Mouse (Mus musculus) MEL (cell line): Measurements from ENCODE around the gene Mtx2. TPM values are rescaled to one million over a fixed set of nuclear protein-coding genes. Genes with fewer than 3 reads are reported as not detected.

Source experiments
- DNase-seq: peaks from one replicate; pipeline ENCODE4 v3.0.0; 2011; ENCODE audit warnings: low read depth, low spot score
- H3K27ac ChIP-seq: 2 replicates; pipeline ENCODE4 v1.5.1; 2012; ENCODE audit warnings: low read depth, mild to moderate bottlenecking, control low read depth, low read length, moderate library complexity; ENCODE audit not compliant: control insufficient read depth
- H3K27me3 ChIP-seq, 2 experiments: fragments of 150-350 bp in 1 of 2; sonication (generic) in 1 of 2; 2 replicates each; pipeline ENCODE4 v1.6.1; 2012; ENCODE audit warnings: low read length in 2 of 2, mild to moderate bottlenecking in 2 of 2, improper control_type of control experiment in 1 of 2, moderate library complexity in 1 of 2; ENCODE audit not compliant: insufficient read depth in 2 of 2, control insufficient read depth in 1 of 2
- H3K36me3 ChIP-seq, 2 experiments: 2 replicates each; pipeline ENCODE4 v1.6.1; 2012 to 2014; ENCODE audit warnings: low read length in 2 of 2, improper control_type of control experiment in 1 of 2, inconsistent platforms in 1 of 2, mild to moderate bottlenecking in 1 of 2; ENCODE audit not compliant: insufficient read depth in 2 of 2, control insufficient read depth in 1 of 2
- H3K4me1 ChIP-seq, 2 experiments: fragments of 150-350 bp in 1 of 2; sonication (generic) in 1 of 2; 2 replicates each; pipeline ENCODE4 v1.6.1; 2012; ENCODE audit warnings: low read length in 2 of 2, improper control_type of control experiment in 1 of 2, mild to moderate bottlenecking in 1 of 2; ENCODE audit not compliant: insufficient read depth in 2 of 2, control insufficient read depth in 1 of 2
- H3K4me3 ChIP-seq, 2 experiments: fragments of 150-350 bp in 1 of 2; sonication (generic) in 1 of 2; 2 replicates each; pipeline ENCODE4 v1.5.1; 2012; ENCODE audit warnings: low read depth in 2 of 2, low read length in 2 of 2, mild to moderate bottlenecking in 2 of 2, moderate library complexity in 2 of 2, control low read depth in 1 of 2, improper control_type of control experiment in 1 of 2; ENCODE audit not compliant: control insufficient read depth in 1 of 2, insufficient read depth in 1 of 2
- H3K79me2 ChIP-seq: 2 replicates; pipeline ENCODE4 v1.6.1; 2012; ENCODE audit warnings: mild to moderate bottlenecking, low read length, moderate library complexity; ENCODE audit not compliant: control insufficient read depth, poor library complexity, insufficient read depth
- H3K9ac ChIP-seq: 2 replicates; pipeline ENCODE4 v1.6.1; 2012; ENCODE audit warnings: low read depth, mild to moderate bottlenecking, control low read depth, low read length, moderate library complexity; ENCODE audit not compliant: control insufficient read depth, poor library complexity, severe bottlenecking
- H3K9me3 ChIP-seq: fragments of 150-350 bp; sonication (generic); replicated peaks from 2 replicates; pipeline ENCODE4 v1.6.1; 2012; ENCODE audit warnings: mild to moderate bottlenecking, low read length, improper control_type of control experiment, moderate library complexity; ENCODE audit not compliant: insufficient read depth
- CHD1 ChIP-seq: IDR thresholded peaks from 2 replicates; pipeline ENCODE4 v1.6.1; 2012; ENCODE audit warnings: low read depth, mild to moderate bottlenecking, inconsistent platforms, low read length, improper control_type of control experiment
- CTCF ChIP-seq, 3 experiments: IDR thresholded peaks in 2 of 3; conservative IDR thresholded peaks in 1 of 3; 2 replicates each; pipeline ENCODE4 v1.5.1; 2011 to 2012; ENCODE audit warnings: low read length in 3 of 3, low read depth in 2 of 3, mild to moderate bottlenecking in 2 of 3, improper control_type of control experiment in 1 of 3, inconsistent platforms in 1 of 3, mixed read lengths in 1 of 3, moderate library complexity in 1 of 3; ENCODE audit not compliant: control insufficient read depth in 1 of 3, insufficient read depth in 1 of 3, poor library complexity in 1 of 3, severe bottlenecking in 1 of 3
- ELF1 ChIP-seq: IDR thresholded peaks from 2 replicates; pipeline ENCODE4 v1.6.1; 2014; ENCODE audit warnings: low read depth, mild to moderate bottlenecking, inconsistent platforms, low read length, improper control_type of control experiment, moderate library complexity
- JUND ChIP-seq: IDR thresholded peaks from 2 replicates; pipeline ENCODE4 v1.6.1; 2011; ENCODE audit warnings: low read depth, mild to moderate bottlenecking, improper control_type of control experiment, low read length
- MAFK ChIP-seq: IDR thresholded peaks from 2 replicates; pipeline ENCODE4 v1.6.1; 2011; ENCODE audit warnings: low read depth, mild to moderate bottlenecking, low read length, improper control_type of control experiment, borderline replicate concordance
- MAZ ChIP-seq: IDR thresholded peaks from 2 replicates; pipeline ENCODE4 v1.6.1; 2012; ENCODE audit warnings: low read depth, mild to moderate bottlenecking, inconsistent platforms, low read length, improper control_type of control experiment
- MEF2A ChIP-seq: IDR thresholded peaks from 2 replicates; pipeline ENCODE4 v1.6.1; 2014; ENCODE audit warnings: low read depth, mild to moderate bottlenecking, inconsistent platforms, low read length, improper control_type of control experiment; ENCODE audit not compliant: poor library complexity, insufficient replicate concordance, severe bottlenecking; ENCODE audit errors: extremely low read depth
- MXI1 ChIP-seq: IDR thresholded peaks from 2 replicates; pipeline ENCODE4 v1.6.1; 2011; ENCODE audit warnings: mild to moderate bottlenecking, low read depth, low read length, improper control_type of control experiment
- MYB ChIP-seq: IDR thresholded peaks from 2 replicates; pipeline ENCODE4 v1.6.1; 2011; ENCODE audit warnings: mild to moderate bottlenecking, low read depth, low read length, improper control_type of control experiment
- MYC ChIP-seq: IDR thresholded peaks from 2 replicates; pipeline ENCODE4 v1.6.1; 2011; ENCODE audit warnings: low read depth, mild to moderate bottlenecking, low read length, improper control_type of control experiment, moderate library complexity
- NRF1 ChIP-seq: IDR thresholded peaks from 2 replicates; pipeline ENCODE4 v1.6.1; 2014; ENCODE audit warnings: low read depth, mild to moderate bottlenecking, inconsistent platforms, low read length, improper control_type of control experiment, moderate library complexity; ENCODE audit not compliant: poor library complexity, insufficient read depth, severe bottlenecking
- POLR2A ChIP-seq, 2 experiments: IDR thresholded peaks; 2 replicates each; pipeline ENCODE4 v1.6.1; 2011 to 2012; ENCODE audit warnings: low read length in 2 of 2, mild to moderate bottlenecking in 2 of 2, control low read depth in 1 of 2, improper control_type of control experiment in 1 of 2, low read depth in 1 of 2, moderate library complexity in 1 of 2; ENCODE audit not compliant: control insufficient read depth in 1 of 2, insufficient read depth in 1 of 2, poor library complexity in 1 of 2
- POLR2AphosphoS2 ChIP-seq: IDR thresholded peaks from 2 replicates; pipeline ENCODE4 v1.6.1; 2011; ENCODE audit warnings: low read length, improper control_type of control experiment
- RAD21 ChIP-seq: IDR thresholded peaks from 2 replicates; pipeline ENCODE4 v1.6.1; 2011; ENCODE audit warnings: mild to moderate bottlenecking, low read depth, low read length, improper control_type of control experiment
- SMC3 ChIP-seq: IDR thresholded peaks from 2 replicates; pipeline ENCODE4 v1.6.1; 2011; ENCODE audit warnings: low read depth, low read length, improper control_type of control experiment
- TBP ChIP-seq: IDR thresholded peaks from 2 replicates; pipeline ENCODE4 v1.8.0; 2011; ENCODE audit warnings: low read depth, low read length, improper control_type of control experiment
- TCF12 ChIP-seq: IDR thresholded peaks from 2 replicates; pipeline ENCODE4 v1.6.1; 2014; ENCODE audit warnings: low read depth, mild to moderate bottlenecking, inconsistent platforms, low read length, improper control_type of control experiment, moderate library complexity
- UBTF ChIP-seq: IDR thresholded peaks from 2 replicates; pipeline ENCODE4 v1.6.1; 2012; ENCODE audit warnings: low read depth, mild to moderate bottlenecking, inconsistent platforms, low read length, improper control_type of control experiment, moderate library complexity, borderline replicate concordance; ENCODE audit not compliant: insufficient read depth
- ZC3H11A ChIP-seq: IDR thresholded peaks from 2 replicates; pipeline ENCODE4 v1.6.1; 2012; ENCODE audit warnings: low read depth, mild to moderate bottlenecking, inconsistent platforms, low read length, improper control_type of control experiment
- ZKSCAN1 ChIP-seq: IDR thresholded peaks from 2 replicates; pipeline ENCODE4 v1.6.1; 2012; ENCODE audit warnings: low read depth, mild to moderate bottlenecking, inconsistent platforms, low read length, improper control_type of control experiment, moderate library complexity
- ZMIZ1 ChIP-seq: IDR thresholded peaks from 2 replicates; pipeline ENCODE4 v1.6.1; 2012; ENCODE audit warnings: low read depth, mild to moderate bottlenecking, inconsistent platforms, low read length, improper control_type of control experiment, moderate library complexity
- polyA plus RNA-seq, 2 experiments: library from polyadenylated mRNA; stranded (reverse) in 1 of 2; unstranded in 1 of 2; fragments of >175 nt in 1 of 2; fragments of >200 nt in 1 of 2; gene quantifications; 2 replicates each; pipeline versions ENCODE4 v1.2.1 to v1.2.4; 2012; ENCODE audit warnings: low replicate concordance in 2 of 2, low read depth in 1 of 2; ENCODE audit not compliant: insufficient read length in 2 of 2, insufficient read depth in 1 of 2, missing spikeins in 1 of 2
- total RNA-seq: library from RNA; depleted of rRNA; stranded (reverse); fragments of 300-350 nt; gene quantifications from 2 replicates; pipeline ENCODE4 v1.2.3, GENCODE M21; 2012

The Mtx2 gene
- total and polyA plus RNA-seq, 3 experiments: 81.9 to 1,244 (median 152) TPM

GRCm38 (mm10) chr2:74901764-74902295 lies 76.2 kb downstream of the Mtx2 start:
- DNase-seq: no peak
- Histone ChIP-seq H3K27me3 (peaks cover 6 to 13% of the 10 kb centered on the region in 2 experiments), H3K4me3 (no peak overlapping the region), H3K9me3 (no peaks in the 10 kb centered on the region), H3K27ac (no peak overlapping the region), H3K79me2 (no peaks in the 10 kb centered on the region), H3K4me1 (no peaks in the 10 kb centered on the region), H3K9ac (no peak overlapping the region), H3K36me3 (no peaks in the 10 kb centered on the region)
- TF ChIP-seq POLR2AphosphoS2 (no peak), MXI1 (no peak), JUND (no peak), MAFK (no peak), ZKSCAN1 (no peak), TBP (no peak), ELF1 (no peak), TCF12 (no peak), MYB (no peak)
- TF ChIP-seq, all 39 proteins: peak for 0

GRCm38 (mm10) chr2:74907368-74908291 lies 82.0 kb downstream of the Mtx2 start:
- TF ChIP-seq MYC: no peak
- no peak for TF ChIP-seq UBTF
- no peak for TF ChIP-seq CHD1
- no peak for TF ChIP-seq POLR2A (IDR thresholded peaks at IDR 0.05; ENCODE audit: control insufficient read depth in 1 of 2, insufficient read depth in 1 of 2, low read depth in 1 of 2, low read length in 2 of 2, poor library complexity in 1 of 2)
- no peak for TF ChIP-seq SMC3
- TF ChIP-seq RAD21: no peak
- TF ChIP-seq MAFK: no peak
- TF ChIP-seq JUND: no peak
- TF ChIP-seq CTCF (IDR thresholded peaks at IDR 0.05 in 2 of 3, conservative IDR thresholded peaks at IDR 0.05 in 1 of 3; ENCODE audit: control insufficient read depth in 1 of 3, insufficient read depth in 1 of 3, low read depth in 2 of 3, low read length in 3 of 3, poor library complexity in 1 of 3, severe bottlenecking in 1 of 3): no peak
- no peak for TF ChIP-seq ZMIZ1
- no peak for TF ChIP-seq NRF1
- no peak for TF ChIP-seq ZC3H11A
- no peak for TF ChIP-seq ZKSCAN1
- no peak for TF ChIP-seq MEF2A
- no peak for TF ChIP-seq MAZ
- no peak for TF ChIP-seq TBP
- Histone ChIP-seq H3K36me3 (no peaks in the 10 kb centered on the region), H3K4me3 (no peak overlapping the region), H3K27ac (no peak overlapping the region), H3K9ac (no peak overlapping the region), H3K79me2 (no peaks in the 10 kb centered on the region), H3K9me3 (no peaks in the 10 kb centered on the region), H3K27me3 (no peaks in the 10 kb centered on the region; a peak in 3 of 4 replicates), H3K4me1 (no peaks in the 10 kb centered on the region)
- DNase-seq: no peak
